Mouse (Mus musculus) C2C12 (cell line): ENCODE data around the gene Tmtc1. TPM values are rescaled to one million over a fixed set of nuclear protein-coding genes. Genes with fewer than 3 reads are reported as not detected.

Experiments used
- H3K27me3 ChIP-seq: one replicate; pipeline ENCODE4 v1.6.1; 2011; ENCODE audit not compliant: control insufficient read depth, insufficient read depth, insufficient read length
- H3K36me3 ChIP-seq: one replicate; pipeline ENCODE4 v1.6.1; 2011; ENCODE audit not compliant: control insufficient read depth, insufficient read depth
- H3K4me3 ChIP-seq: one replicate; pipeline ENCODE4 v1.5.1; 2011; ENCODE audit warnings: mild to moderate bottlenecking, control low read depth; ENCODE audit not compliant: poor library complexity, insufficient read depth, severe bottlenecking
- H3K79me2 ChIP-seq: one replicate; pipeline ENCODE4 v1.6.1; 2011; ENCODE audit not compliant: control insufficient read depth, insufficient read depth
- H3K79me3 ChIP-seq: one replicate; pipeline ENCODE4 v1.6.1; 2011; ENCODE audit warnings: low read depth, control low read depth
- H3ac ChIP-seq: one replicate; pipeline ENCODE3; 2011; ENCODE audit warnings: low read depth; ENCODE audit not compliant: control insufficient read depth, insufficient read length
- CEBPB ChIP-seq: IDR thresholded peaks from one replicate; pipeline ENCODE4 v1.6.1; 2011; ENCODE audit warnings: low read depth, mild to moderate bottlenecking, control low read depth, moderate library complexity
- CTCF ChIP-seq: IDR thresholded peaks from one replicate; pipeline ENCODE4 v1.5.1; 2011; ENCODE audit not compliant: control insufficient read depth, insufficient read depth, insufficient read length
- FOSL1 ChIP-seq: IDR thresholded peaks from one replicate; pipeline ENCODE4 v1.8.0; 2011; ENCODE audit warnings: mild to moderate bottlenecking, low read length; ENCODE audit not compliant: poor library complexity, insufficient read depth, severe bottlenecking
- MAX ChIP-seq: IDR thresholded peaks from one replicate; pipeline ENCODE4 v1.6.1; 2011; ENCODE audit warnings: mild to moderate bottlenecking, control low read depth
- MYOD1 ChIP-seq: IDR thresholded peaks from one replicate; pipeline ENCODE4 v1.6.1; 2011; ENCODE audit warnings: low read depth; ENCODE audit not compliant: control insufficient read depth, insufficient read length
- MYOG ChIP-seq: IDR thresholded peaks from one replicate; pipeline ENCODE4 v1.6.1; 2011; ENCODE audit not compliant: control insufficient read depth, insufficient read length; ENCODE audit errors: extremely low read depth
- USF1 ChIP-seq: IDR thresholded peaks from one replicate; pipeline ENCODE4 v1.6.1; 2011; ENCODE audit warnings: low read depth, mild to moderate bottlenecking, control low read depth, moderate library complexity
- polyA plus RNA-seq: library from polyadenylated mRNA; unstranded; fragments of >200 nt; fragmentation: generic; extraction: Trizol; gene quantifications from one replicate; pipeline ENCODE4 v1.2.1, GENCODE M21; 2012; ENCODE audit warnings: missing spikeins

The Tmtc1 gene
- polyA plus RNA-seq, 1 experiment = not detected

DNA sequence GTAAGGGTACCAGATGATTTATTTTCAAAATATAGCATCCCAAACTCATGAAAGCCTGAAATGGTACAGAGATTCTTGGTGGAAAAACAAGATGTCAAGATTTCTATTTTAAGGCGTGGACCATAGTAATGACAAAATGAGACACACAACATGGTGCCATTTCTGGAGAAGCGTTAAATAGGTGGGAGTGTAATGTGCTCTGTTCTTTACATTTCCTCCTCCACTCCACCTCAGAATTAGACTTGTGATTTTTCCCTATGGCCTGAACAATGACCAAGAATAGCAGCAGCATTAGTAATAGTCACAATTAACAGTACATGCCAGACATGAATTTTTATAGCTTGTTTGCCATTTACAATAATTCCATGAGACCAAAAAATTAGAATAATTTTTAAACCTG, 102.0 kb downstream of the Tmtc1 start:
- H3K79me3 ChIP-seq = no peaks in the 10 kb centered on the region
- H3K4me3 ChIP-seq = no peak overlapping the region
- no peak overlapping the region for H3ac ChIP-seq
- H3K36me3 ChIP-seq = no peaks in the 10 kb centered on the region
- no peaks in the 10 kb centered on the region for H3K79me2 ChIP-seq
- no peak for TF ChIP-seq CTCF
- no peak for TF ChIP-seq CEBPB
- no peak for TF ChIP-seq USF1
- TF ChIP-seq MYOG = no peak
- no peak for TF ChIP-seq MAX
- TF ChIP-seq MYOD1 = no peak
- no peak for TF ChIP-seq FOSL1
- no peaks in the 10 kb centered on the region for H3K27me3 ChIP-seq

DNA sequence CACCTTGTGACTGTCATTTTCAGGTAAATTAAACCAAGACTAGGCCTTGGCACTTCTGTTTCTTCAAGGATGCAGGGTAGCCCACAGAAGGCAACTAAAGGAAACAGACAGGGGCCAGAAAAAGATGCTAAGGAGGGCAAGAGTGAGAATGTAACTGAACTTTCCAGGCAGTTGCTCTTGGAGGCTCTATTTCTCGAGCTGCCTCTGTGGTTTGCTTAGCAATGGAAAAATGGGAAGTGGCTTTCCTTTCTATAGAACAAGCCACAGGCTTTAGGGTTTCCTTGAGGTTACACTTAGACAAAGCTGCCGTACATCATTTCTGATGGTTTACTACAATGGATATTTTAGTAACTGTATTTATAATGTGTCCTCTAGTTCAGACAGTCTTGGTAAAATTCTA, 102.4 kb downstream of the Tmtc1 start:
- Histone ChIP-seq H3K79me2 (no peaks in the 10 kb centered on the region), H3K27me3 (no peaks in the 10 kb centered on the region), H3ac (no peak overlapping the region), H3K36me3 (no peaks in the 10 kb centered on the region), H3K79me3 (no peaks in the 10 kb centered on the region), H3K4me3 (no peak overlapping the region)
- TF ChIP-seq CEBPB (no peak), MYOD1 (no peak), FOSL1 (no peak), USF1 (no peak), MAX (no peak), MYOG (no peak), CTCF (no peak)

DNA sequence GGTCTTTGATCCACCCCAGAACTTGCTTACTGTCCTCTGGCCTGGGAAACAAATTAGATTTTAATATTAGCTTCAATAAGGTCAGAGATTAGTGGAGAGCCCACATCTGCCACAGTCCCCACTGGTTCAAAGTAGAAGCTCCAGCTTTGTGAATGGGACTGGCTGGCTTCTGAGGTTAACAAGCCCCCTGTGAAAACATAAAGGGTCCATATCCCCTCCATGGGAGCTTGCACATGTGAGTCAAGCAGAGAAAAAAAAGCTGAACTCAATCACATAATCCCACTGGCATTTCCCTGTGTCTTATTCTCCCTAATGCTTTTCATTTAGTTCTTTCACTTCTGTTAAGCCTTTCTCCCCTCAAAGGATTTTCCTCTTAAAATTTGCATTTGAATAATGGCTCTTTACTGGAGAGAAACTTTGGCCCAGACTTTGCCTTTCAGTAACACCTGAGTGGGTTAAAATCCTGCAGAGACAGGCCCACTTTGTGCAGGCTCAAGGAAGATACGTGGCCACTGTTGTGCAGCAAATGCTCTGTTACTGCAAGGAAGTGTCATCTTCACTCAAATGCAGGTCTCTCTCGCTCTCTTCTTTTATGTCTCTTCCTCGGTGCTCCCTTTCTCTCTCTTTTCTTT, 105.7 kb downstream of the Tmtc1 start:
- Histone ChIP-seq H3K27me3 (no peaks in the 10 kb centered on the region), H3K79me2 (no peaks in the 10 kb centered on the region)
- TF ChIP-seq CTCF (no peak), CEBPB (no peak), MYOD1 (no peak), FOSL1 (no peak), MYOG (no peak), USF1 (no peak), MAX (no peak)

DNA sequence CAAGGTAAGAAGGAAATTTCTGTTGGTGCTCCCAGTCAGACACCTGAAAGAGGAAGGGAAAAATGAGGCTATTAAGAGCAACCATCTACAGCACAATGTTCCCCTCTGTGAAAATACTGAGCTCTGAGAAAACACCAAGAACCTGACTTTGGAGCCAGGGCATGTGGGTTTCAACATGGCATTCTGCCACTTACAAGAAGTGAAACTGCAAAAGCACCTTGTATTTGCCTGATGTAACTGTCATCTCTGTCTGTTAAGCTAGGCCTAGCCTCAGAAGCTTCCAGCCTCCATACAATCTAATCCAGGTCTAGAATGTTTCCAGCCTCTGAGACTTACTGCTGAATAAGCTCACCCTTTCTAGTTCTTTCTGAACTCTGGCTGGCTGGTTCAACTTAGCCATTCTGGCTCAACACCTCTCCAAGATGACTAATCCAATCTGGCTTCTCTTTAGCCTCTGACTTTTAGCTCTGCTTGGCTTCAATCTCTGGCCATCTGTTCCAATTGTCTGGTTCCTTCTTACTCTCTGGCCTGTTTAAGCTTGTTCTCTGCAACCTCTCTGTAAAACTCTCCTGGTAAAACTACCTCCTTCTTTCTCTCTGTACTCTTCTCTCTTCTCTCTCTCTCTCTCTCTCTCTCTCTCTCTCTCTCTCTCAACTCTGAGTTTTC, 107.8 kb downstream of the Tmtc1 start:
- Histone ChIP-seq H3K36me3 (no peaks in the 10 kb centered on the region), H3ac (no peak overlapping the region), H3K27me3 (no peaks in the 10 kb centered on the region), H3K4me3 (no peak overlapping the region), H3K79me3 (no peaks in the 10 kb centered on the region), H3K79me2 (no peaks in the 10 kb centered on the region)
- no peak for TF ChIP-seq MYOG
- no peak for TF ChIP-seq CTCF
- no peak for TF ChIP-seq CEBPB
- no peak for TF ChIP-seq USF1
- TF ChIP-seq MAX = no peak

More for the DNA sequence above, 105.7 kb downstream of the Tmtc1 start:
- no peaks in the 10 kb centered on the region for H3K79me3 ChIP-seq
- H3ac ChIP-seq = no peak overlapping the region
- no peak overlapping the region for H3K4me3 ChIP-seq
- H3K36me3 ChIP-seq = no peaks in the 10 kb centered on the region

DNA sequence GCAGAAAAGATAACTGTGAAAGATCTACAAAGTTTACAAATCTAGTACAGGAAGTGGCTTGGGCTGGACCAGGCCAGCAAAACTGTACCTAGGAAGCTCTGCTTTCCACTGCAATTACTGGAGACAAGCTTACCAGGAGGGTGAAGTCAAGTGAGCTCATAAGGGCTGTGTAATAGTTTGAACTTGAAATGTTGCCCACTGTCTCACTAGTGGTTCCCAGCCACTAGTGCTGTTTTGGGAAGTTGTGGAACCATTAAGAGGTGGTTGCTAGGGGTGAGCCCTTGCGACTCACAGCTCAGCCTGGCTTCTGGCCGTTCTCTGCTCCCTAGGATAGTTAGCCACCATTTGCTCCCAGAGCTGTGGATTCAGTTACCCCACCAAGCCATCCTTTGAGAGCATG, 112.3 kb downstream of the Tmtc1 start:
- no peaks in the 10 kb centered on the region for H3K79me2 ChIP-seq
- H3K79me3 ChIP-seq = no peaks in the 10 kb centered on the region
- no peaks in the 10 kb centered on the region for H3K27me3 ChIP-seq
- no peaks in the 10 kb centered on the region for H3K36me3 ChIP-seq
- no peak for TF ChIP-seq MAX
- no peak for TF ChIP-seq USF1
- no peak for TF ChIP-seq FOSL1
- no peak for TF ChIP-seq MYOD1
- TF ChIP-seq CEBPB = no peak
- no peak for TF ChIP-seq MYOG
- TF ChIP-seq CTCF = no peak
- no peak overlapping the region for H3K4me3 ChIP-seq
- H3ac ChIP-seq = no peak overlapping the region

DNA sequence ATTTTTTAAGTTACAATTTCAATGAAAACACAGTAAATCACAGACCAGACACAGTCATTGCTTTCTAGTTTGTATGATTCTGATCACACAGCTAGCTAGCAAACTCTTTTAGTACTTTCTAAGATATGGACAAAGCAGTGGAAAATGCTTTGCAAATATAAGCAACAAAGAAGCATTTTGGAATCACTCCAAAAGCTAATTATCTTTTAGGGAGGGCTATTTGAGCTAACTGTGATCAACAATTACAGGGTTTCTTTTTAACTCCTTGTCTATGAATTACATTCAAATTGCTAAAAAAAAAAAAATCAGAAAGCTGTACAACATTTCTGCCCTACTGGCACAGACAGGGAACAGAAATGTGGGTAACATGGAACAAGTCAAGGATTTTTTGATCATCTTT, 114.2 kb downstream of the Tmtc1 start:
- Histone ChIP-seq H3K27me3 (no peaks in the 10 kb centered on the region), H3ac (no peak overlapping the region), H3K79me2 (no peaks in the 10 kb centered on the region), H3K79me3 (no peaks in the 10 kb centered on the region), H3K36me3 (no peaks in the 10 kb centered on the region), H3K4me3 (no peak overlapping the region)
- TF ChIP-seq CEBPB (no peak), MAX (no peak), FOSL1 (no peak), USF1 (no peak), MYOG (no peak), MYOD1 (no peak), CTCF (no peak)
